Mouse (Mus musculus) skeletal muscle tissue, postnatal 0 days (tissue): ENCODE data around the gene Hist1h3b. TPM values are rescaled to one million over a fixed set of nuclear protein-coding genes. Genes with fewer than 3 reads are reported as not detected.

Source experiments
- microRNA-seq, 2 experiments: library from miRNA; unstranded; fragments of <30 nt; microRNA quantifications; one replicate each; pipeline ENCODE4; 2016
- polyA plus RNA-seq: library from polyadenylated mRNA; unstranded; fragments of >200 nt; fragmentation: Nextera tagmentation; extraction: Ambion mirVana; gene quantifications from 2 replicates; pipeline ENCODE4 v1.2.1, GENCODE M21; 2015

The Hist1h3b gene
- polyA plus RNA-seq = 2.4 and 4.3 TPM in 2 replicates

GRCm38 (mm10) chr13:23752067-23752741, at the start of gene Hist1h3b:
Gene Hist1h3b (plus strand): TSS chr13:23752267.

DNA sequence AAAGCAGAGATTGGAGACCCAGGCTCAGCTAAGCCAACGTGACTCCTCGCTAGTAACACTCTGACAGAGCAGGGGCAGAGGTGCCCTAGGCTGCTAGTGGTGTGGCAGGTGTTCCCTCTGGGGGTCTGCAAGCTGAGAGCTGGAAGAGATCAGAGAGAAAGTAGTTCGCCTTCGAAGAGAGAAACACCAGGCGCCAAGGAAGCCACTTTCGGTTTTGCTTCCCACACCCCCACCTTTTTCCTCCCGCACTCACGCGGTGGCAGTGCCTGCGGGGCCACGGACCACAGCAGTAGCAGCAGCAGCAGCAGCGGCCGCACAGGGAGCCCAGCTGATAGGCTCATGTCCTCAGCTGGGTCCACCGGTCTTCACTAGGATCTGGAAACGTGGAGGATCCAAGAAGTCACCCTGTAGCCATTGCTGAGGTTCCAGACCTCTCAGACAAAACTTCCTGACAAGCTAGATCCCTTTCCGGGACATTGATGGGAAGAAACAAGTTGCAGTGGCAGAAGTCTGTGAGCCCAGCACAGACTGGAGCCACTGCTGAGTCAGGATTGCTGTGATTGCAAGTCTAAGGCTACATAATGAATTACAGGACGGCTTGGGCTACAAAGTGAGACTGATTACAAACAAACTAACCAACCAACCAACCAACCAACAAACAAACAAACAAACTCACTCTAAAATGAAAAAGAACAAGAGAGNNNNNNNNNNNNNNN, 41.5 kb upstream of the Hist1h3b start, which contains the start of gene Hfe:
Gene Hfe (minus strand): TSS at position 481 of the 716 bp plus-strand sequence.

GRCm38 (mm10) chr13:23738677-23739068, 13.4 kb upstream of the Hist1h3b start, which contains the start of gene Hist1h1c:
Gene Hist1h1c (plus strand): TSS chr13:23738808.

DNA sequence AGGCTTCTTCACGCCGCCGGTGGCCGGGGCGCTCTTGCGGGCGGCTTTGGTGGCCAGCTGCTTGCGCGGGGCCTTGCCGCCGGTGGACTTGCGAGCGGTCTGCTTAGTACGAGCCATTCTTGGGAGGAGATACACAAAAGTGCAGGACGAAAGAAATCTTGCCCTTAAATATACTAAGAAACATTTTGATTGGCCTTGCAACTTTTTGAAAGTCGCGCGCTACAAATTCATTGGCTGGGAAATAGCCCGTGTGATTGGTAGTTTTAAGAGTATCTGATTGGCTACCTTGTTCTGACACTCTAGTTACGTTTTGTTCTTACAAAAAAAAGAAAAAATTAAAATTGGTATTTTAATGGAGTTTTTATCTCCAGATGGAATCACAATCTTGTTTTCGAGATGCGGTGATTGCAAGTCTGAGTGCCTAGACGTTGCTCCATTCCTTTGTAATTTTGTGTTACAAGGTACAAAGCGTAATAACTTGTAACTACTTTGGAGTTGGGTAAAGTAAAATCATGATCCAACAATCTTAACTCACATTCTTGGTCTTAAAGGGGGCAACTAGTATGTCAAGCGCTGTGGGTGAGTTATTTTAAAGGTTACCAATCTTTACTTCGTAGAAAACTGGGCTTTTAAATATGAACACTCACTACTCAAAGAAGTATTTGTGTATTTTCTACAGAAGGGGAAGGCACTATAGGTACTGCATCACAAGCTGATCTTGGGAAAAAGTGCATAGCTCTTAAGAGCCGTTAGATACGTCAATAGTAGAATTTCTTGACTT, 6.5 kb upstream of the Hist1h3b start, which contains the start of gene Hist1h3c:
Gene Hist1h3c (minus strand): TSS at position 222 of the 781 bp plus-strand sequence.

GRCm38 (mm10) chr13:23746201-23747080, 5.6 kb upstream of the Hist1h3b start, which contains the start of gene Hist1h2bb:
Gene Hist1h2bb (plus strand): TSS chr13:23746734.

GRCm38 (mm10) chr13:23750839-23751477, 1.1 kb upstream of the Hist1h3b start, which contains the start of gene Hist1h2ab:
Gene Hist1h2ab (plus strand): TSS chr13:23751126.

DNA sequence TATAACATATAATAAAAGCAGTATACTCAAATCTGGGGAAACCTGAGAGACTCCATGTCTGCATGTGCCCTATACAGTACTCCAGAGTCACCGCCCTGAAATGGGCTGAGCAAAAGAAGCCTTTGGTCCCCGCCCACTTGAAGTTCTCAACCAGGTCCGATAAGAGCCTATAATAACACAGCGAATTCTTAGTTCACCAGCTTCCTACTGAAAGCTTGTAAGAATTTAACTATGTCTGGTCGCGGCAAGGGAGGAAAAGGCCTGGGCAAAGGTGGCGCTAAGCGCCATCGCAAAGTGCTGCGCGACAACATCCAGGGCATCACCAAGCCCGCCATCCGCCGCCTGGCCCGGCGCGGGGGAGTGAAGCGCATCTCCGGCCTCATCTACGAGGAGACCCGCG, 4.7 kb downstream of the Hist1h3b start, which contains the start of gene Hist1h4b:
Gene Hist1h4b (plus strand): TSS at position 224 of the 400 bp plus-strand sequence.

GRCm38 (mm10) chr13:23760972-23761864, 9.2 kb downstream of the Hist1h3b start, which contains the start of gene Hist1h4a:
Gene Hist1h4a (minus strand): TSS chr13:23761230.

DNA sequence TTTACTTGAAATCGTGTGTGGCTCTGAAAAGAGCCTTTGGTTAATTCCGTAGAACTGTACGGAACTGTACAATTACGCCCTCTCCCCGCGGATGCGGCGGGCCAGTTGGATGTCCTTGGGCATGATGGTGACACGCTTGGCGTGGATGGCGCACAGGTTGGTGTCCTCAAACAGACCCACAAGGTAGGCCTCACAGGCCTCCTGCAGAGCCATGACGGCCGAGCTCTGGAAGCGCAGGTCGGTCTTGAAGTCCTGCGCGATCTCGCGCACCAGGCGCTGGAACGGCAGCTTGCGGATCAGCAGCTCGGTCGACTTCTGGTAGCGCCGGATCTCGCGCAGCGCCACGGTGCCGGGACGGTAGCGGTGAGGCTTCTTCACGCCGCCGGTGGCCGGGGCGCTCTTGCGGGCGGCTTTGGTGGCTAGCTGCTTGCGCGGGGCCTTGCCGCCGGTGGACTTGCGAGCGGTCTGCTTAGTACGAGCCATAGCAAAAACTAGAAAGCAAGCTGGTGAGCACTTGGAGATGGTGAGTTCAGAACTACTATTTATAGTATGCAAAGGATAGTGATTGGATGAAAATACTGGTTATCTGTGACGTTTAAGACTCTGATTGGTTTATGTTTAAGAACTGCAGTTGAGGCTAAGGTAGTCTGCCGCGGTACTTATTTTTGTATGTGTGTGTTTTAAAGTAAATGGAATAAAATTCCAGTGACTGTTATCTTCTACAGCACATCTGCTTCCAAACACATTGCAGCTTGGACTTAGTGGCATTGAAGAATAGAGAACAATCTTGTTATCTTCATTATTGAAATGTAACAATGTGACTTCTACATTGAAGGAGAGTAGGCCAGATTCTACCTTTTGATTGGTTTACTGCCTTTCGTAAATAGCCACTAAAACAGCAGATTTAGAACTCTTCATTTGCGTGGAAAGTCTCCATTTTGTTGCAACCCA, 10.1 kb downstream of the Hist1h3b start, which contains the start of gene Hist1h3a:
Gene Hist1h3a (minus strand): TSS at position 516 of the 951 bp plus-strand sequence.

DNA sequence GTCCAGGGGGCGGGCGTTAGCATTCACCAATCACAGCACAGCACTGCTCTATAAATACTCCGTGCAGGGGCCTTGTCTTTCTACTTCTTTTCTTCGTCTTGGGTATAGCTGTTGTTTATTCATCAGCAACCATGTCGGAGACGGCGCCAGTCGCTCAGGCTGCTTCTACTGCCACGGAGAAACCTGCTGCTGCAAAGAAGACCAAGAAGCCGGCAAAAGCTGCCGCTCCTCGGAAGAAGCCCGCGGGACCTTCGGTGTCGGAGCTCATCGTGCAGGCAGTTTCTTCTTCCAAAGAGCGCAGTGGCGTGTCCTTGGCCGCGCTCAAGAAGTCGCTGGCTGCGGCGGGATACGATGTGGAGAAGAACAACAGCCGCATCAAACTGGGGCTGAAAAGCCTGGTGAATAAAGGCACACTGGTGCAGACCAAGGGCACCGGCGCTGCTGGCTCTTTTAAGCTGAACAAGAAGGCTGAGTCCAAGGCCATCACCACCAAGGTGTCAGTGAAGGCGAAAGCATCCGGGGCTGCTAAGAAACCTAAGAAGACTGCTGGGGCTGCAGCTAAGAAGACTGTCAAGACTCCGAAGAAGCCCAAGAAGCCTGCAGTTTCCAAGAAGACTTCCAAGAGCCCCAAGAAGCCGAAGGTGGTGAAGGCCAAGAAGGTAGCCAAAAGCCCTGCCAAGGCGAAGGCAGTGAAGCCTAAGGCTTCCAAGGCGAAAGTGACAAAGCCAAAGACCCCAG, 11.7 kb downstream of the Hist1h3b start, which contains the start of gene Hist1h1a:
Gene Hist1h1a (plus strand): TSS at position 81 of the 738 bp plus-strand sequence.

DNA sequence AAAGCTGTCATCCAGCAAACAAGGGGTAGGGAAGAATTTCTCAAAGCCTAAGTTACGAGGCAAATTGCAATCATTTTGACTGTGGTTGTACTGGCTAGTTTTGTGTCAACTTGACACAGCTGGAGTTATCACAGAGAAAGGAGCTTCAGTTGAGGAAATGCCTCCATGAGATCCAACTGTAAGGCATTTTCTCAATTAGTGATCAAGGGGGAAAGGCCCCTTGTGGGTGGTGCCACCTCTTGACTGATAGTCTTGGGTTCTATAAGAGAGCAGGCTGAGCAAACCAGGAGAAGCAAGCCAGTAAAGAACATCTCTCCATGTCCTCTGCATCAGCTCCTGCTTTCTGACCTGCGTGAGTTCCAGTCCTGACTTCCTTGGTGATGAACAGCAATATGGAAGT, 17.5 kb downstream of the Hist1h3b start, which contains the start of gene Trim38:
Gene Trim38 (plus strand): TSS at position 301 of the 400 bp plus-strand sequence.

Small RNAs within 50 kb of the gene (microRNA-seq; reads per million reads assigned to microRNA genes)
- 0 reads per million in 2 experiments for gene Gm44314
- gene Gm44484 = 0 reads per million in 2 experiments

Other genes starting within 250 kb of the Hist1h3b start
- 38.5 and 44.1 TPM in 2 replicates for gene Hist1h4h, start 221.2 kb upstream of the Hist1h3b start, polyA plus RNA-seq
- 1.8 and 3.4 TPM in 2 replicates for gene Hist1h2af, start 218.4 kb upstream of the Hist1h3b start, polyA plus RNA-seq
- 1.00 and 1.2 TPM in 2 replicates for gene Hist1h3g, start 216.8 kb upstream of the Hist1h3b start, polyA plus RNA-seq
- gene Hist1h2bh, start 208.9 kb upstream of the Hist1h3b start, polyA plus RNA-seq = 0.44 and 0.72 TPM in 2 replicates
- 0.50 and 0.59 TPM in 2 replicates for gene Hist1h3f, start 208.2 kb upstream of the Hist1h3b start, polyA plus RNA-seq
- gene Hist1h4f, start 200.6 kb upstream of the Hist1h3b start, polyA plus RNA-seq = 0.80 TPM in 1 of 2 replicates, not detected in the other
- 0.58 and 0.85 TPM in 2 replicates for gene Hist1h1d, start 199.0 kb upstream of the Hist1h3b start, polyA plus RNA-seq
- 2.3 and 2.8 TPM in 2 replicates for gene Hist1h3e, start 189.9 kb upstream of the Hist1h3b start, polyA plus RNA-seq
- gene Hist1h2ae, start 181.0 kb upstream of the Hist1h3b start, polyA plus RNA-seq = 20.1 and 21.8 TPM in 2 replicates
- gene Hist1h2bg, start 180.9 kb upstream of the Hist1h3b start, polyA plus RNA-seq = 3.8 and 4.3 TPM in 2 replicates
- 1.8 and 2.3 TPM in 2 replicates for gene Hist1h2bf, start 178.1 kb upstream of the Hist1h3b start, polyA plus RNA-seq
- 0.91 TPM in 2 replicates for gene Hist1h2ad, start 177.9 kb upstream of the Hist1h3b start, polyA plus RNA-seq
- 4.4 and 4.9 TPM in 2 replicates for gene Hist1h3d, start 176.5 kb upstream of the Hist1h3b start, polyA plus RNA-seq
- 25.5 and 29.4 TPM in 2 replicates for gene Hist1h4d, start 170.7 kb upstream of the Hist1h3b start, polyA plus RNA-seq
- gene Hist1h2be, start 131.1 kb upstream of the Hist1h3b start, polyA plus RNA-seq = 4.5 and 5.7 TPM in 2 replicates
- gene Hist1h1e, start 129.7 kb upstream of the Hist1h3b start, polyA plus RNA-seq = 12.7 and 15.0 TPM in 2 replicates
- gene Hist1h2ac, start 68.3 kb upstream of the Hist1h3b start, polyA plus RNA-seq = 0.88 and 1.4 TPM in 2 replicates
- 186 and 234 TPM in 2 replicates for gene Hist1h2bc, start 68.1 kb upstream of the Hist1h3b start, polyA plus RNA-seq
- gene Hist1h1t, start 56.5 kb upstream of the Hist1h3b start, polyA plus RNA-seq = not detected in 2 replicates
- 1.3 and 2.7 TPM in 2 replicates for gene Hist1h4c, start 53.8 kb upstream of the Hist1h3b start, polyA plus RNA-seq
- 9.6 and 16.8 TPM in 2 replicates for gene Hfe, start 41.4 kb upstream of the Hist1h3b start, polyA plus RNA-seq
- 191 and 322 TPM in 2 replicates for gene Hist1h1c, start 13.5 kb upstream of the Hist1h3b start, polyA plus RNA-seq
- 0.67 and 1.1 TPM in 2 replicates for gene Hist1h3c, start 6.7 kb upstream of the Hist1h3b start, polyA plus RNA-seq
- 0.82 and 1.4 TPM in 2 replicates for gene Hist1h2bb, start 5.5 kb upstream of the Hist1h3b start, polyA plus RNA-seq
- gene Hist1h2ab, start 1.1 kb upstream of the Hist1h3b start, polyA plus RNA-seq = 10.2 and 10.4 TPM in 2 replicates
- gene Hist1h4b, start 4.7 kb downstream of the Hist1h3b start, polyA plus RNA-seq = 0.83 TPM in 1 of 2 replicates, not detected in the other
- gene Hist1h4a, start 9.0 kb downstream of the Hist1h3b start, polyA plus RNA-seq = 0.61 and 1.1 TPM in 2 replicates
- 0.85 and 1.7 TPM in 2 replicates for gene Hist1h3a, start 10.1 kb downstream of the Hist1h3b start, polyA plus RNA-seq
- gene Hist1h1a, start 11.4 kb downstream of the Hist1h3b start, polyA plus RNA-seq = 1.2 and 2.0 TPM in 2 replicates
- 0.34 and 0.38 TPM in 2 replicates for gene Trim38, start 17.6 kb downstream of the Hist1h3b start, polyA plus RNA-seq
- not detected in 2 replicates for gene Slc17a2, start 54.7 kb downstream of the Hist1h3b start, polyA plus RNA-seq
- gene Slc17a3, start 87.2 kb downstream of the Hist1h3b start, polyA plus RNA-seq = 1.5 and 1.6 TPM in 2 replicates
- gene Slc17a1, start 115.5 kb downstream of the Hist1h3b start, polyA plus RNA-seq = not detected in 2 replicates
- not detected in 2 replicates for gene Slc17a4, start 162.7 kb downstream of the Hist1h3b start, polyA plus RNA-seq
- not detected in 2 replicates for gene Hist1h2ba, start 181.9 kb downstream of the Hist1h3b start, polyA plus RNA-seq
- not detected in 2 replicates for gene Hist1h2aa, start 182.2 kb downstream of the Hist1h3b start, polyA plus RNA-seq
- gene Scgn, start 238.9 kb downstream of the Hist1h3b start, polyA plus RNA-seq = 0.23 TPM in 1 of 2 replicates, not detected in the other